Mouse (Mus musculus) C2C12 (cell line): ENCODE measurements at regions not wholly inside any gene's neighbourhood (a gene's known extent, or its start where the extent isn't known, plus 50 kb on each side); places are given as distances from the start of the nearest gene placed in this dataset.

Experiments
- H3K27me3 ChIP-seq: one replicate; pipeline ENCODE4 v1.6.1; 2011; ENCODE audit not compliant: control insufficient read depth, insufficient read depth, insufficient read length
- H3K36me3 ChIP-seq: one replicate; pipeline ENCODE4 v1.6.1; 2011; ENCODE audit not compliant: control insufficient read depth, insufficient read depth
- H3K4me3 ChIP-seq: one replicate; pipeline ENCODE4 v1.5.1; 2011; ENCODE audit warnings: mild to moderate bottlenecking, control low read depth; ENCODE audit not compliant: poor library complexity, insufficient read depth, severe bottlenecking
- H3K79me2 ChIP-seq: one replicate; pipeline ENCODE4 v1.6.1; 2011; ENCODE audit not compliant: control insufficient read depth, insufficient read depth
- H3K79me3 ChIP-seq: one replicate; pipeline ENCODE4 v1.6.1; 2011; ENCODE audit warnings: low read depth, control low read depth
- H3ac ChIP-seq: one replicate; pipeline ENCODE3; 2011; ENCODE audit warnings: low read depth; ENCODE audit not compliant: control insufficient read depth, insufficient read length
- CEBPB ChIP-seq: IDR thresholded peaks from one replicate; pipeline ENCODE4 v1.6.1; 2011; ENCODE audit warnings: low read depth, mild to moderate bottlenecking, control low read depth, moderate library complexity
- CTCF ChIP-seq: IDR thresholded peaks from one replicate; pipeline ENCODE4 v1.5.1; 2011; ENCODE audit not compliant: control insufficient read depth, insufficient read depth, insufficient read length
- FOSL1 ChIP-seq: IDR thresholded peaks from one replicate; pipeline ENCODE4 v1.8.0; 2011; ENCODE audit warnings: mild to moderate bottlenecking, low read length; ENCODE audit not compliant: poor library complexity, insufficient read depth, severe bottlenecking
- MAX ChIP-seq: IDR thresholded peaks from one replicate; pipeline ENCODE4 v1.6.1; 2011; ENCODE audit warnings: mild to moderate bottlenecking, control low read depth
- MYOD1 ChIP-seq: IDR thresholded peaks from one replicate; pipeline ENCODE4 v1.6.1; 2011; ENCODE audit warnings: low read depth; ENCODE audit not compliant: control insufficient read depth, insufficient read length
- MYOG ChIP-seq: IDR thresholded peaks from one replicate; pipeline ENCODE4 v1.6.1; 2011; ENCODE audit not compliant: control insufficient read depth, insufficient read length; ENCODE audit errors: extremely low read depth
- USF1 ChIP-seq: IDR thresholded peaks from one replicate; pipeline ENCODE4 v1.6.1; 2011; ENCODE audit warnings: low read depth, mild to moderate bottlenecking, control low read depth, moderate library complexity

GRCm38 (mm10) chr13:116002391-116002899 lies 307.0 kb downstream of the Isl1 start:
- no peak overlapping the region for H3ac ChIP-seq
- TF ChIP-seq MAX: no peak
- no peak for TF ChIP-seq FOSL1
- TF ChIP-seq USF1: no peak
- TF ChIP-seq MYOG: no peak
- no peak for TF ChIP-seq CTCF
- no peak for TF ChIP-seq MYOD1
- TF ChIP-seq CEBPB: no peak
- no peaks in the 10 kb centered on the region for H3K36me3 ChIP-seq
- H3K27me3 ChIP-seq: no peaks in the 10 kb centered on the region
- no peaks in the 10 kb centered on the region for H3K79me2 ChIP-seq
- no peak overlapping the region for H3K4me3 ChIP-seq
- no peaks in the 10 kb centered on the region for H3K79me3 ChIP-seq

DNA sequence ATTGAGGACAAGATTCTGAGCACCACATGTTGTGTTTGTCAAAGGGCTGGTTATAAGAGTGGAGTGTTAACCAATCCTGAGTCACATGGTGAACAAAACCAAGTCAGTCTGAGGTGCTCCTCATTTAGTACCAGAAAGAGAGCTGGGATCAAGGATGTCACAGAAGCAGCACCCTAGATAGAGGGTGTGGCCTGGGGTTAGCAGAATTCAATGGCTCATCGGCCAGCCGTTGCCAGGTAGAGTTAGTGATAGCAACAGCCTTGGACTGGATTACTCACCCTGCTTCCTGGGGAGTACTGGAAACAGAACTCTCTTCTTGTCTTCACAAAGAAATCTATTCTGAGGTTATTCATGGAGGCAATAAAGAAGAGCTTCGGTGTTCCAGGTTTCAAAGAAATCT lies 318.9 kb downstream of the Isl1 start:
- no peak for TF ChIP-seq MYOD1
- TF ChIP-seq MAX: no peak
- no peak for TF ChIP-seq CTCF
- no peak for TF ChIP-seq CEBPB
- no peak for TF ChIP-seq FOSL1
- no peak for TF ChIP-seq USF1
- no peak for TF ChIP-seq MYOG
- Histone ChIP-seq H3K4me3 (no peak overlapping the region), H3K36me3 (no peaks in the 10 kb centered on the region), H3K79me3 (no peaks in the 10 kb centered on the region), H3K79me2 (no peaks in the 10 kb centered on the region), H3K27me3 (no peaks in the 10 kb centered on the region), H3ac (no peak overlapping the region)

- Histone ChIP-seq H3K79me3 (no peaks in the 10 kb centered on the region), H3K27me3 (no peaks in the 10 kb centered on the region), H3K79me2 (no peaks in the 10 kb centered on the region), H3K4me3 (no peak overlapping the region), H3ac (no peak overlapping the region), H3K36me3 (no peaks in the 10 kb centered on the region)
- TF ChIP-seq USF1: no peak
Observed at GRCm38 (mm10) chr13:115989091-115989490, 320.4 kb downstream of the Isl1 start.

- Histone ChIP-seq H3ac (no peak overlapping the region), H3K36me3 (no peaks in the 10 kb centered on the region), H3K27me3 (no peaks in the 10 kb centered on the region), H3K79me3 (no peaks in the 10 kb centered on the region), H3K4me3 (no peak overlapping the region), H3K79me2 (no peaks in the 10 kb centered on the region)
- TF ChIP-seq CTCF (no peak), FOSL1 (peak; percentile 61), CEBPB (no peak), MAX (no peak)
Observed at GRCm38 (mm10) chr13:115986282-115986681, 323.2 kb downstream of the Isl1 start.

GRCm38 (mm10) chr13:115985715-115986114 lies 323.8 kb downstream of the Isl1 start:
- TF ChIP-seq CEBPB (peak; percentile 87), FOSL1 (no peak)
- Histone ChIP-seq H3K4me3 (no peak overlapping the region), H3K27me3 (no peaks in the 10 kb centered on the region), H3K79me3 (no peaks in the 10 kb centered on the region), H3K79me2 (no peaks in the 10 kb centered on the region), H3K36me3 (no peaks in the 10 kb centered on the region), H3ac (no peak overlapping the region)

- H3K79me3 ChIP-seq: no peaks in the 10 kb centered on the region
- no peak overlapping the region for H3K4me3 ChIP-seq
- H3K27me3 ChIP-seq: no peaks in the 10 kb centered on the region
- H3K36me3 ChIP-seq: no peaks in the 10 kb centered on the region
- H3K79me2 ChIP-seq: no peaks in the 10 kb centered on the region
- H3ac ChIP-seq: no peak overlapping the region
- no peak for TF ChIP-seq FOSL1
- no peak for TF ChIP-seq MYOD1
- TF ChIP-seq MAX: no peak
- no peak for TF ChIP-seq CTCF
Observed at GRCm38 (mm10) chr13:115977890-115978203, 331.6 kb downstream of the Isl1 start.
